Mouse (Mus musculus) kidney, adult 2 months (tissue): ENCODE measurements around the gene Gapdh.

Experiments used
- CTCF ChIP-seq: fragments of 200-500 bp; conservative IDR thresholded peaks from 2 replicates; pipeline ENCODE4 v1.5.1; 2011; ENCODE audit warnings: low read depth, mild to moderate bottlenecking, control low read depth, low read length, moderate library complexity, mixed read lengths; ENCODE audit not compliant: insufficient read depth, insufficient read length
- POLR2A ChIP-seq: fragments of 200-500 bp; IDR thresholded peaks from one replicate; pipeline ENCODE4 v1.6.1; 2011; ENCODE audit warnings: low read depth, low read length, control low read depth

- no peak for TF ChIP-seq CTCF
- TF ChIP-seq POLR2A = no peak
Observed at GRCm38 (mm10) chr6:125156491-125156890, 9.8 kb downstream of the Gapdh start.
